Mouse (Mus musculus) stomach, postnatal 0 days (tissue): ENCODE results near the gene Cbr1.
"Not testable (repeated sequence)": the region's sequence is repeated elsewhere in the genome, so short reads cannot be mapped to it uniquely, and the experiment has no call there.

Experiments used
- CTCF ChIP-seq: IDR thresholded peaks from 2 replicates; pipeline ENCODE4 v1.5.1; 2016; ENCODE audit warnings: antibody characterized with exemption, low read depth, mild to moderate bottlenecking, moderate library complexity
- EP300 ChIP-seq: optimal IDR thresholded peaks from 2 replicates; pipeline ENCODE3; 2016; ENCODE audit warnings: antibody characterized with exemption

DNA sequence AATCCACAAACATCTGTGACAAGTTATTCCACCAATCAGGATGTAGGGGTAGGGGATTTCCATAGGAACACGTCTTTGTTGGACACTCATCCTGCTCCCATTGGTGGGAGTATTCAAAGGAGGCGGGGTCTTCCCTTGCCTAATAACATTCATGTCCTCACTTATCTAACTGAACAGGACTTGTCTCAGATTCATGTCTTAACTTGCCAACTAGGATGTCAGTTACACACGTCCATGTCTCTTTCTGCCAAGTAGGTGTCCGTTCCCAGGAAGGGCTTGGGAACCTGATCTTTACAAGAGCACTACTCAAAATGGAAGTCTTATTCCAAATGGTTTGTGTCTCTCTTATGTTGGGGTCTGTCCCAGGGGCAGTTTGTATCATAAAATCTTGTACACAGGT lies 18.1 kb downstream of the Cbr1 start:
- TF ChIP-seq CTCF, EP300: not testable (repeated sequence)
